Mouse (Mus musculus): ENCODE results near the gene Rnf217.

GRCm38 (mm10) chr10:31538721-31539120 is 70.3 kb downstream of the Rnf217 start:
- TF ChIP-seq CTCF (IDR thresholded peaks at IDR 0.05) (no peak), EP300 (IDR thresholded peaks at IDR 0.05; ENCODE audit: insufficient read depth, low read depth, low read length) (no peak), POLR2A (IDR thresholded peaks at IDR 0.05; ENCODE audit: insufficient read depth, low read depth, low read length) (no peak)

Measured in heart, adult 2 months (tissue).